Mouse (Mus musculus): ENCODE measurements around the gene Sdhc. TPM values are rescaled to one million over a fixed set of nuclear protein-coding genes. Genes with fewer than 3 reads are reported as not detected.

The Sdhc gene
- polyA plus RNA-seq, 1 experiment from 2014 or later: 361 TPM

DNA sequence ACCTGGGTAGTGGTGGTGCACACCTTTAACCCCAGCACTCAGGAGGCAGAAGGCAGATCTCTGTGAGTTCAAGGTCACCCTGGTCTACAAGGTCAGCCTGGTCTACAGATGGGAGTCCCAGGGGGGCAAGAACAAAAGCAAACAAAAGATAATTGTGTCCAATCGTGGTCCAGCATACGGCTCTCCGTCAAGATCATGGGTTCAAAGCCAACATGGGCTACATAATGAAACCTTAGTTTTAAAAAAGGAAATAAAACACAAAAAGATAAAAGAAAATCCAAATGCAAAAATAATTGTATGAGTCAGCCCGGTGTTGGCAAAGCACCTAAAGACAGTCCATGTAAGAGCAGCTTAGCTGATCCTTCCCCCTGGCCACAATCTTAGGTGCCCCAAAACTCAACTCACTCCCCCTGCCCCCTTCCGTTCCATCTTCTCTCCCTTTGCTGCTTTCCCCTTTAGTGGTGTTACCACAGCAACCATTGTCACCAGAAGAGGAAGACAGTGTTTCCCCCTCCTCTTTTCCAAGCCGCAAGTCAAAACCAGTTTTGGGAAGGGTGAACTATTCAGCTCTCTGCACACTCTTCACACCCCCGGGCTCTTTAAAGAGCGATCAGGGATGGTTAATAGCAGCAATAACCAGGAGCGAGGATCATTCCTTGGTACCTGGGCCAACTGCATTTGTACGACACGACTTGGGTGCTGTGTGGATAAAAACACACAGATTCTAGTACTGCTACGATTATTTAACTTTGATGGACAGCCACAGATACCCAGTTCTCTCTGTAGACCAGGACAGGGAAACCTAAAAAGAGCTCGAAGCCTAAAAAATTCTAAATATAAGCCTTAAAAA lies 37.7 kb upstream of the Sdhc start:
- 75% methylated on average over 13 of the region's 13 CpGs for WGBS
- H3K9me3 ChIP-seq: no peaks in the 10 kb centered on the region
- peak overlapping the region; percentile 89; the same call in 1 of the 2 replicates for H3K27ac ChIP-seq
- H3K4me3 ChIP-seq: no peak overlapping the region
- H3K27me3 ChIP-seq (ENCODE audit: insufficient read depth, poor library complexity, severe bottlenecking): peaks cover 23% of the 10 kb centered on the region
- no peak for DNase-seq (ENCODE audit: low spot score)
- peaks cover 58% of the 10 kb centered on the region for H3K4me1 ChIP-seq
- H3K36me3 ChIP-seq: no peaks in the 10 kb centered on the region

DNA sequence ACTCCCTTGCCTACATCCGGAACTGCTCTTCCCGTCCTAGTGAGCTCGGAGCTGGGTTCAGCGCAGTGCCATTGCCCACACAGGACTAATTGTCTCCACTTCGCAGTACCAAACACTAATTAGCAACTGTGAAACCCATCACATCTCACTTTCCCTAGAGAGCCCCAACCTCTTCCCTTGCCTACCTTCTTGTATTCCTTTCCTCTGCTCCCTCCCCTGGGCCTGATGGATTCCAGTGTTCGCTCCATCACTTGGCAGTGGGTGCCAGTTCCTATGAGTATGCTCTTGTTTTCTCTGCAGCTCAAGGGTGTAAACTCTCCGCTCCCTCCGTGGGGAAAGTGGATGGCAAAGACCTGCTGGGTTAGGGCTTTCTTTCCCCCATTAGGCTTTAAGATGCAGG lies 35.3 kb upstream of the Sdhc start:
- WGBS: 57% methylated on average over 8 of the region's 8 CpGs
- Histone ChIP-seq H3K27me3 (ENCODE audit: insufficient read depth, poor library complexity, severe bottlenecking) (peaks cover under 1% of the 10 kb centered on the region; the same call in 1 of the 2 replicates), H3K4me3 (no peak overlapping the region), H3K4me1 (peaks cover 51% of the 10 kb centered on the region), H3K9me3 (no peaks in the 10 kb centered on the region), H3K27ac (0 out of 2 replicates have a peak overlapping the region, but pooled peaks have one; percentile 56), H3K36me3 (no peaks in the 10 kb centered on the region)
- no peak for DNase-seq (ENCODE audit: low spot score)

GRCm38 (mm10) chr1:171184314-171184713 lies 33.9 kb upstream of the Sdhc start:
- peak overlapping the region; percentile 83; the same call in 1 of the 2 replicates for H3K27ac ChIP-seq
- DNase-seq (ENCODE audit: low spot score): no peak
- H3K27me3 ChIP-seq (ENCODE audit: insufficient read depth, poor library complexity, severe bottlenecking): no peaks in the 10 kb centered on the region
- H3K9me3 ChIP-seq: no peaks in the 10 kb centered on the region
- no peaks in the 10 kb centered on the region for H3K36me3 ChIP-seq
- H3K4me3 ChIP-seq: no peak overlapping the region
- peaks cover 44% of the 10 kb centered on the region for H3K4me1 ChIP-seq
- 73% methylated on average over 7 of the region's 7 CpGs for WGBS

- H3K4me1 ChIP-seq: peaks cover 37% of the 10 kb centered on the region
- peak overlapping the region; percentile 13; the same call in 1 of the 2 replicates for H3K4me3 ChIP-seq
- H3K9me3 ChIP-seq: no peaks in the 10 kb centered on the region
- DNase-seq (ENCODE audit: low spot score): no peak
- no peaks in the 10 kb centered on the region for H3K36me3 ChIP-seq
- no peaks in the 10 kb centered on the region for H3K27me3 ChIP-seq (ENCODE audit: insufficient read depth, poor library complexity, severe bottlenecking)
- H3K27ac ChIP-seq: peak overlapping the region; percentile 83
- 38% methylated on average over 3 of the region's 3 CpGs for WGBS
Measured at GRCm38 (mm10) chr1:171183620-171184019, 33.2 kb upstream of the Sdhc start.

GRCm38 (mm10) chr1:171183025-171183424 lies 32.6 kb upstream of the Sdhc start:
- H3K4me1 ChIP-seq: peaks cover 32% of the 10 kb centered on the region
- DNase-seq (ENCODE audit: low spot score): no peak
- no peaks in the 10 kb centered on the region for H3K36me3 ChIP-seq
- H3K27me3 ChIP-seq (ENCODE audit: insufficient read depth, poor library complexity, severe bottlenecking): no peaks in the 10 kb centered on the region
- H3K9me3 ChIP-seq: no peaks in the 10 kb centered on the region
- 87% methylated on average over 3 of the region's 3 CpGs for WGBS
- H3K4me3 ChIP-seq: no peak overlapping the region
- peak overlapping the region; percentile 83; the same call in 1 of the 2 replicates for H3K27ac ChIP-seq

DNA sequence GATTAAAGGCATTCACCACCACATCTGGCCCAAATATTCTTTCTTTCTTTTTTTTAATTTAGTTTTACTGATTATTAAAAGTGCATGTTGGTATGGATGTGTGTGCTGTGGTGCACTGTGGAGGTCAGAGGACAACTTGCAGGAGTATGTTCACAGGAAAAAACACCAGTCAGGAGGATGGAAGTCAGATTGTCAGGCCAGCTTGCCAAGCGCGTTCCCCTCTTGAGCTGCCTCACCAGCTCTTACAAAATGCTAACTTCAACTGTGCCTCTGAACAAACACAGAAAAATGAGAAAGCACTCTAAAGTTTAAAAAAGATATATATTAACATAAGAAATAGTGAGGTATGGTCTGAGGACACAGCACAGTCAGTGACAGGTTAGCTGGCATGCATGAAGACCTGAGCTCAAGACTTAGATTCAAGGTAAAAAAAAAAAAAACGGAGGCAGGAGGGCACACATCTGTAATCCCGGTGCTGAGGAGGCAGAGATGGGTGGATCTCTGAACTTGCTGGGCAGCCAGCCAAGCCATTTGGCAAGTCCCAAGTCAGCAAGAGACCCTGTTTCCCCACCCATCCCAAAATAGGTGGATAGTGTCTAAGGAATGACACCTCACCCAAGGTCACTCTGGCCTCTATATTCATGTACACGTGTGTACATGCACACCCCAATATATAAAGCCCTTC lies 29.2 kb upstream of the Sdhc start:
- Histone ChIP-seq H3K4me1 (peaks cover 13% of the 10 kb centered on the region), H3K27ac (no peak overlapping the region), H3K27me3 (ENCODE audit: insufficient read depth, poor library complexity, severe bottlenecking) (no peaks in the 10 kb centered on the region), H3K9me3 (no peaks in the 10 kb centered on the region), H3K36me3 (no peaks in the 10 kb centered on the region), H3K4me3 (no peak overlapping the region)
- 72% methylated on average over 5 of the region's 5 CpGs for WGBS
- no peak for DNase-seq (ENCODE audit: low spot score)

- Histone ChIP-seq H3K27ac (no peak overlapping the region), H3K27me3 (ENCODE audit: insufficient read depth, poor library complexity, severe bottlenecking) (no peaks in the 10 kb centered on the region), H3K9me3 (no peaks in the 10 kb centered on the region), H3K36me3 (peaks cover 3% of the 10 kb centered on the region; the same call in 1 of the 2 replicates), H3K4me1 (peaks cover 21% of the 10 kb centered on the region), H3K4me3 (no peak overlapping the region)
- 85% methylated on average over 8 of the region's 8 CpGs for WGBS
- no peak for DNase-seq (ENCODE audit: low spot score)
Measured at GRCm38 (mm10) chr1:171172779-171173178, 22.4 kb upstream of the Sdhc start.

DNA sequence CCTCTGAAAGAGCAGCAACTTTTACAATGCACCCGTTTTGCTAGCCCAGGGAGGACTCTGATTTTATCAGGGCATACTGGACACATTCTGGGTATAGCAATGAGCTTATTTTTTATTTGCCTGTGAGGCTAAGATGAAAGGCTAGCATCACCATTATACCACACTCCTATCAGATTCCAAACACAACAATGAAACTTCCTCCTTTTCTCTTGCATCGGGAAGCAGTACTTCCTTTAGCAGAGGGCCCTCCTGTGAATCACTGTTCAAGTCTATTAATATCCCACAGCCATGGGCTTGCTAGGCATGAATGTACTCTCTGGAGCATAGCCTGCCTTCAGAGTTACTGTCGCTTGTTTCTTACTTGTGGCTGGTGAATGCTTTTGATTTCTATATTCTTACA lies 20.7 kb upstream of the Sdhc start:
- Histone ChIP-seq H3K4me3 (no peak overlapping the region), H3K27ac (peak overlapping the region; percentile 77), H3K9me3 (no peaks in the 10 kb centered on the region), H3K36me3 (peaks cover 3% of the 10 kb centered on the region; the same call in 1 of the 2 replicates), H3K27me3 (ENCODE audit: insufficient read depth, poor library complexity, severe bottlenecking) (no peaks in the 10 kb centered on the region), H3K4me1 (peaks cover 21% of the 10 kb centered on the region)
- DNase-seq (ENCODE audit: low spot score): no peak
- WGBS: 42% methylated on average over 3 of the region's 3 CpGs

- Histone ChIP-seq H3K4me3 (no peak overlapping the region), H3K36me3 (peaks cover 3% of the 10 kb centered on the region; the same call in 1 of the 2 replicates), H3K4me1 (peaks cover 21% of the 10 kb centered on the region), H3K27me3 (ENCODE audit: insufficient read depth, poor library complexity, severe bottlenecking) (no peaks in the 10 kb centered on the region), H3K27ac (no peak overlapping the region), H3K9me3 (no peaks in the 10 kb centered on the region)
- no peak for DNase-seq (ENCODE audit: low spot score)
- WGBS: 50% methylated on average over 3 of the region's 3 CpGs
Measured at GRCm38 (mm10) chr1:171169913-171170312, 19.5 kb upstream of the Sdhc start.

DNA sequence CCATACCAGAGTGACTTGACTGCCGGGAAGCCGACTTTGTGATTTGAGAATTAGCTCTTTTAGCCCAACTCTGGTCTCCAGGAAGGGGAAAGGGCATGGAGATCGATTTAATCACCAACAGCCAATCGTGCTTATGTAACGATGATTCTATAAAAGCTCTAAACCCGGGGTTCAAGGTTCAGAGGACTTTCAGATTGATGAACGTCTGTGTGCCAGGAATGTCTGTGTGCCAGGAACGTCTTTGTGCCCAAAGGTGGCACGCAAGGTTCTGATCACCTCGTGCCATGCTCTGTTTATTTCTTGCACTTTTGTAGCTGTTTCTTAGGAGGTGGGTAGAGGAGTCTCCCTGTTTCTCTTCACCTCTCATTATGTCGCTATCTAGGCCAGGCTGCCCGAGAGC lies 18.5 kb upstream of the Sdhc start:
- Histone ChIP-seq H3K27ac (no peak overlapping the region), H3K36me3 (peaks cover 3% of the 10 kb centered on the region; the same call in 1 of the 2 replicates), H3K9me3 (no peaks in the 10 kb centered on the region), H3K4me1 (peaks cover 11% of the 10 kb centered on the region), H3K4me3 (no peak overlapping the region), H3K27me3 (ENCODE audit: insufficient read depth, poor library complexity, severe bottlenecking) (no peaks in the 10 kb centered on the region)
- 82% methylated on average over 12 of the region's 12 CpGs for WGBS
- DNase-seq (ENCODE audit: low spot score): no peak

DNA sequence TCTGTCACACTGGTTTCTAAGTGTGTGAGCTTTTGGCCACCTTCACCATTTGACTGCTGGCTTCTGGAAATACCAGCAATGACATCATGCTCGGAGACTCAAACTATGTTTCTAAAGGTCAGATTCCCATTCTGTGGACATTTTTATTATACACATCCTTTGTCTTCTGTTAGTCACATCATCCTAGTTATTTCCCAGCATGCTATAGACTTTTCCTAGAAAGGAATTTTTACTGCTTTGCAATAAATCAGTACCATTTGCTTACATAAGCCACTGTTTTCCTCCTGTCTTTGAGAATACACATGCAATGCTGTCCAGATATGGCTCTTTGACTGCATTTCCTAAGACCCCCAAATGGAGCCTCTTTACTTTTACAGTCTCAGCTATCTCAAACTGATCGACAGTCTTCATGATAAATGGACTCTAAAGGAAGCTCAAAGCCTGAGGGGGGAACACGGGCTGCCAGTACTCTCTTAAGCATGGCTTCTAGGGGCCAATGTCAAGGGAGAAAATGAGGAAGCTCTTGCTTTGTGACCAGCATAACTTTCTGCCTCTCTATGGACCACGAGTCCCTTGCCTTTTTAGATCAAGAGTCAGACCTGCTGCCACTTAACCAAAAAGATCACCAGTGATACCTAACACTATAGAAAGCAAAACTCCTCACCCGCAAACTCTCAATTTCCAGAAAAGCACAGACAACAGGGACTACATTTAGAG lies 15.4 kb upstream of the Sdhc start:
- H3K27ac ChIP-seq: no peak overlapping the region
- H3K4me1 ChIP-seq: 0 out of 2 replicates have a peak, but pooled peaks cover 2% of the 10 kb centered on the region
- H3K27me3 ChIP-seq (ENCODE audit: insufficient read depth, poor library complexity, severe bottlenecking): peaks cover 8% of the 10 kb centered on the region
- no peaks in the 10 kb centered on the region for H3K36me3 ChIP-seq
- no peaks in the 10 kb centered on the region for H3K9me3 ChIP-seq
- WGBS: 62% methylated on average over 5 of the region's 5 CpGs
- DNase-seq (ENCODE audit: low spot score): no peak
- no peak overlapping the region for H3K4me3 ChIP-seq

DNA sequence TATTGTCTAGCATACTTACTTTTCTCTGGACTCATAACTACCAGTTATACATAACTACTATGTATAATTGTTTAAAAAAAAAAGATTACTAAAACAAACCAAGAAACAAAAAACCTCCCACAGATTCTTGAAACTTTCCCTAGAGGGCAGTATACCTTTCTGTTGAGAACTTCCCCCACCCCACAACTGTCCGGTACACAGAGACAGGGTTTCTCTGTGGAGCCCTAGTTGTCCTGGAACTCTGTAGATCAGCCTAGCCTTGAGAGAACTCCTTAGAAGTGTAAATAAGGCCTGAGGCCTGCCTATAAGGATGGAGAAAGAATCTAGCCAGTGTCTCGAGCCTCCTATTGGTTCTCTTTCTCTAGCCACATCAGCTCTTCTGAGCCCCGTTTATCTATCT lies 13.9 kb upstream of the Sdhc start:
- H3K9me3 ChIP-seq: no peaks in the 10 kb centered on the region
- peaks cover 12% of the 10 kb centered on the region for H3K4me1 ChIP-seq
- H3K27me3 ChIP-seq (ENCODE audit: insufficient read depth, poor library complexity, severe bottlenecking): peaks cover 24% of the 10 kb centered on the region
- DNase-seq (ENCODE audit: low spot score): no peak
- H3K4me3 ChIP-seq: no peak overlapping the region
- H3K36me3 ChIP-seq: no peaks in the 10 kb centered on the region
- WGBS: 29% methylated on average over 3 of the region's 3 CpGs
- H3K27ac ChIP-seq: no peak overlapping the region

Measured in heart, embryonic 10.5 days (tissue).